Mouse (Mus musculus) lung, embryonic 16.5 days (tissue): ENCODE results near the gene Uox. TPM values are rescaled to one million over a fixed set of nuclear protein-coding genes. Genes with fewer than 3 reads are reported as not detected.

Experiments used
- ATAC-seq: fragments of 200-750 bp; cut with Nextera tagmentation; 2 replicates; pipeline ENCODE4 v1.8.0; 2017; ENCODE audit warnings: low read depth, mild to moderate bottlenecking, moderate library complexity
- H3K27ac ChIP-seq: fragments of 300-500 bp; sonication (generic); 2 replicates; pipeline ENCODE4 v1.5.1; 2014; ENCODE audit warnings: mild to moderate bottlenecking, control low read depth, low read length
- H3K27me3 ChIP-seq: fragments of 300-500 bp; sonication (generic); 2 replicates; pipeline ENCODE4 v1.6.1; 2014; ENCODE audit warnings: low read depth, low read length, mixed read lengths; ENCODE audit not compliant: control insufficient read depth, insufficient read depth
- H3K36me3 ChIP-seq: fragments of 300-500 bp; sonication (generic); 2 replicates; pipeline ENCODE4 v1.6.1; 2014; ENCODE audit warnings: low read length; ENCODE audit not compliant: control insufficient read depth, insufficient read depth
- H3K4me1 ChIP-seq: fragments of 300-500 bp; sonication (generic); replicated peaks from 2 replicates; pipeline ENCODE4 v1.6.1; 2014; ENCODE audit warnings: low read length, mixed read lengths; ENCODE audit not compliant: control insufficient read depth, insufficient read depth
- H3K4me2 ChIP-seq: fragments of 300-500 bp; sonication (generic); 2 replicates; pipeline ENCODE4 v1.6.1; 2014; ENCODE audit warnings: low read depth, low read length, control low read depth
- H3K4me3 ChIP-seq: fragments of 300-500 bp; sonication (generic); 2 replicates; pipeline ENCODE4 v1.5.1; 2014; ENCODE audit warnings: mild to moderate bottlenecking, low read length, control low read depth
- H3K9ac ChIP-seq: fragments of 300-500 bp; sonication (generic); 2 replicates; pipeline ENCODE4 v1.6.1; 2014; ENCODE audit warnings: low read length, control low read depth
- H3K9me3 ChIP-seq: fragments of 300-500 bp; sonication (generic); 2 replicates; pipeline ENCODE4 v1.6.1; 2016; ENCODE audit warnings: low read length; ENCODE audit not compliant: control insufficient read depth
- WGBS: fragments of 180-500 bp; shearing (Covaris S2); extraction: QIAGEN DNeasy Blood & Tissue Kit; methylation state at CpG from one replicate; pipeline ENCODE4 v1.1.7; 2014; 5-methylcytosine and 5-hydroxymethylcytosine counted together
- polyA plus RNA-seq: library from polyadenylated mRNA; unstranded; fragments of >200 nt; fragmentation: Nextera tagmentation; extraction: Ambion mirVana; gene quantifications from 2 replicates; pipeline ENCODE4 v1.2.1, GENCODE M21; 2015

The Uox gene
- polyA plus RNA-seq, 1 experiment from 2014 or later: 0.45 TPM

GRCm38 (mm10) chr3:146632506-146632905, 62.3 kb downstream of the Uox start:
- no peak overlapping the region for H3K4me3 ChIP-seq
- ATAC-seq: no peak

GRCm38 (mm10) chr3:146641818-146642427, 71.7 kb downstream of the Uox start:
- WGBS: 40% methylated on average over 4 of the region's 4 CpGs
- peak; percentile 70 for ATAC-seq
- Histone ChIP-seq H3K27me3 (no peaks in the 10 kb centered on the region), H3K4me1 (no peaks in the 10 kb centered on the region), H3K9me3 (no peaks in the 10 kb centered on the region), H3K9ac (no peak overlapping the region), H3K4me2 (no peak overlapping the region), H3K27ac (no peak overlapping the region), H3K36me3 (no peaks in the 10 kb centered on the region), H3K4me3 (no peak overlapping the region)

More at GRCm38 (mm10) chr3:146632506-146632905, 62.3 kb downstream of the Uox start:
- no peaks in the 10 kb centered on the region for H3K27me3 ChIP-seq
- no peaks in the 10 kb centered on the region for H3K9me3 ChIP-seq
- WGBS: 79% methylated on average over 5 of the region's 5 CpGs
- no peaks in the 10 kb centered on the region for H3K4me1 ChIP-seq
- no peaks in the 10 kb centered on the region for H3K36me3 ChIP-seq
- H3K4me2 ChIP-seq: no peak overlapping the region
- no peak overlapping the region for H3K9ac ChIP-seq
- no peak overlapping the region for H3K27ac ChIP-seq

GRCm38 (mm10) chr3:146649311-146649894, 79.2 kb downstream of the Uox start:
- Histone ChIP-seq H3K9me3 (no peaks in the 10 kb centered on the region), H3K4me2 (no peak overlapping the region), H3K9ac (no peak overlapping the region), H3K4me3 (no peak overlapping the region), H3K36me3 (no peaks in the 10 kb centered on the region), H3K27ac (no peak overlapping the region), H3K4me1 (peaks cover 5% of the 10 kb centered on the region; the same call in 1 of the 2 replicates), H3K27me3 (no peaks in the 10 kb centered on the region)
- no peak for ATAC-seq
- 59% methylated on average over 10 of the region's 10 CpGs for WGBS

- no peak overlapping the region for H3K27ac ChIP-seq
- peaks cover 5% of the 10 kb centered on the region; the same call in 1 of the 2 replicates for H3K4me1 ChIP-seq
- no peak overlapping the region for H3K9ac ChIP-seq
- no peaks in the 10 kb centered on the region for H3K9me3 ChIP-seq
- WGBS: 84% methylated on average over 10 of the region's 10 CpGs
- no peaks in the 10 kb centered on the region for H3K36me3 ChIP-seq
- no peak for ATAC-seq
- no peak overlapping the region for H3K4me2 ChIP-seq
- H3K27me3 ChIP-seq: no peaks in the 10 kb centered on the region
- H3K4me3 ChIP-seq: no peak overlapping the region
Measured at GRCm38 (mm10) chr3:146650716-146651115, 80.5 kb downstream of the Uox start.

GRCm38 (mm10) chr3:146651217-146651616, 81.0 kb downstream of the Uox start, which contains the start of gene 4930503B20Rik:
TSS of gene 4930503B20Rik (minus strand) at chr3:146651317.
- 73% methylated on average over 3 of the region's 3 CpGs for WGBS
- H3K9me3 ChIP-seq: no peaks in the 10 kb centered on the region

GRCm38 (mm10) chr3:146652431-146652830, 82.2 kb downstream of the Uox start:
- Histone ChIP-seq H3K4me3 (no peak overlapping the region), H3K9me3 (no peaks in the 10 kb centered on the region), H3K36me3 (no peaks in the 10 kb centered on the region), H3K4me2 (no peak overlapping the region), H3K9ac (no peak overlapping the region), H3K27ac (no peak overlapping the region), H3K27me3 (no peaks in the 10 kb centered on the region), H3K4me1 (peaks cover 5% of the 10 kb centered on the region; the same call in 1 of the 2 replicates)
- 70% methylated on average over 5 of the region's 5 CpGs for WGBS
- 0 out of 2 replicates have a peak, but pooled peaks have one; percentile 4 for ATAC-seq

More at GRCm38 (mm10) chr3:146651217-146651616, 81.0 kb downstream of the Uox start, which contains the start of gene 4930503B20Rik:
- Histone ChIP-seq H3K9ac (no peak within 1 kb of the TSS), H3K4me1 (peaks cover 5% of the 10 kb centered on the region; the same call in 1 of the 2 replicates), H3K27ac (no peak within 1 kb of the TSS), H3K36me3 (no peaks in the 10 kb centered on the region), H3K4me3 (no peak within 1 kb of the TSS), H3K27me3 (no peaks in the 10 kb centered on the region), H3K4me2 (no peak within 1 kb of the TSS)
- ATAC-seq: no peak

- no peak overlapping the region for H3K27ac ChIP-seq
- ATAC-seq: peak; percentile 20; the same call in 1 of the 2 replicates
Measured at GRCm38 (mm10) chr3:146653692-146654091, 83.5 kb downstream of the Uox start.

GRCm38 (mm10) chr3:146655111-146655577, 84.9 kb downstream of the Uox start:
- H3K36me3 ChIP-seq: no peaks in the 10 kb centered on the region
- no peak overlapping the region for H3K4me2 ChIP-seq
- H3K4me3 ChIP-seq: no peak overlapping the region
- H3K9ac ChIP-seq: no peak overlapping the region
- no peaks in the 10 kb centered on the region for H3K27me3 ChIP-seq
- 44% methylated on average over 2 of the region's 2 CpGs for WGBS
- no peaks in the 10 kb centered on the region for H3K9me3 ChIP-seq
- peaks cover 5% of the 10 kb centered on the region; the same call in 1 of the 2 replicates for H3K4me1 ChIP-seq
- H3K27ac ChIP-seq: no peak overlapping the region
- ATAC-seq: no peak

More at GRCm38 (mm10) chr3:146653692-146654091, 83.5 kb downstream of the Uox start:
- no peak overlapping the region for H3K9ac ChIP-seq
- H3K27me3 ChIP-seq: no peaks in the 10 kb centered on the region
- no peaks in the 10 kb centered on the region for H3K9me3 ChIP-seq
- H3K4me2 ChIP-seq: no peak overlapping the region
- WGBS: 48% methylated on average over 6 of the region's 6 CpGs
- no peaks in the 10 kb centered on the region for H3K36me3 ChIP-seq
- no peak overlapping the region for H3K4me3 ChIP-seq
- peaks cover 5% of the 10 kb centered on the region; the same call in 1 of the 2 replicates for H3K4me1 ChIP-seq

- Histone ChIP-seq H3K36me3 (no peaks in the 10 kb centered on the region), H3K9ac (no peak overlapping the region), H3K4me1 (peaks cover 3% of the 10 kb centered on the region; the same call in 1 of the 2 replicates), H3K9me3 (no peaks in the 10 kb centered on the region), H3K27ac (no peak overlapping the region), H3K4me3 (no peak overlapping the region), H3K27me3 (no peaks in the 10 kb centered on the region), H3K4me2 (no peak overlapping the region)
- no peak for ATAC-seq
- WGBS: 78% methylated on average over 5 of the region's 5 CpGs
Measured at GRCm38 (mm10) chr3:146657433-146657832, 87.2 kb downstream of the Uox start.
